Mouse (Mus musculus): ENCODE data around the gene Keap1. TPM values are rescaled to one million over a fixed set of nuclear protein-coding genes. Genes with fewer than 3 reads are reported as not detected.
"Not testable (repeated sequence)": the region's sequence is repeated elsewhere in the genome, so short reads cannot be mapped to it uniquely, and the experiment has no call there.

Keap1 gene
- total RNA-seq, 1 experiment from 2014 or later = 38.3 TPM

GRCm38 (mm10) chr9:21265000-21265561 is 25.9 kb upstream of the Keap1 start, which contains the start of gene Atg4d:
Gene Atg4d (plus strand): TSS chr9:21265293.
- ATAC-seq (replicated peaks; ENCODE audit: low read depth, poor library complexity, severe bottlenecking) = peak; percentile 95

- ATAC-seq (replicated peaks; ENCODE audit: low read depth, poor library complexity, severe bottlenecking) = no peak
Measured at GRCm38 (mm10) chr9:21264272-21264999, 25.3 kb upstream of the Keap1 start.

GRCm38 (mm10) chr9:21261831-21262230 is 22.7 kb upstream of the Keap1 start:
- no peak for ATAC-seq (replicated peaks; ENCODE audit: low read depth, poor library complexity, severe bottlenecking)

- ATAC-seq (replicated peaks; ENCODE audit: low read depth, poor library complexity, severe bottlenecking) = no peak
Measured at GRCm38 (mm10) chr9:21260491-21261040, 21.4 kb upstream of the Keap1 start.

DNA sequence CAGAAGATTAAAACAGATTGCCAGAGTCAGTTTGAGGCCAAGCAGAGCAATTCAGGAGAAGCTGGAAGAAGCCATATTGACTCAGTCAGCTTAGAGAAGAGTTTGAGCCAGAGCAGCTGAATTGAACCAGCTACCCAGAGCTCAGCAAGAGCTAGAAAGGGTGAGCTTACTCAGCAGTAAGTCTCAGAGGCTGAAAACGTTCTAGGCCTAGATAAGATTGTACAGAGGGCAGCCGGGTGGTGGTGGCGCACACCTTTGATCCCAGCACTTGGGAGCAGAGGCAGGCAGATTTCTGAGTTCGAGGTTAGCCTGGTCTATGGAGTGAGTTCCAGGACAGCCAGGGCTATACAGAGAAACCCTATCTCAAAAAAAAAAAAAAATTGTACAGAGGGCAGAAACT is 17.2 kb upstream of the Keap1 start:
- ATAC-seq (replicated peaks; ENCODE audit: low read depth, poor library complexity, severe bottlenecking) = not testable (repeated sequence)

DNA sequence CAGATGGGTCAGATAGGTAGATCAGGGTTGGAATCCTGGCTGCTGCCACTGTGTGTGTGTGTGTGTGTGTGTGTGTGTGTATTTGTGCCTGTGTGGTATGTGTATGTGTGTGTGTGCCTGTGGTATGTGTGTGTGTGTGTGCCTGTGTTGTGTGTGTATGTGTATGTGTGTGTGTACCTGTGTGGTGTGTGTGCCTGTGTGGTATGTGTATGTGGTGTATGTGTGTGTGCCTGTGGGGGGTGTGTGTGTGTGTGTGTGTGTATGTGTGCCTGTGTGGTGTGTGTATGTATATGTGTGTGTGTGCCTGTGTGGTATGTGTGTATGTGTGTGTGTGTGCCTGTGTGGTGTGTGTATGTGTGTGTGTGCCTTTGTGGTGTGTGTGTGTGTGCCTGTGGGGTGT is 15.5 kb upstream of the Keap1 start:
- no peak for ATAC-seq (replicated peaks; ENCODE audit: low read depth, poor library complexity, severe bottlenecking)

DNA sequence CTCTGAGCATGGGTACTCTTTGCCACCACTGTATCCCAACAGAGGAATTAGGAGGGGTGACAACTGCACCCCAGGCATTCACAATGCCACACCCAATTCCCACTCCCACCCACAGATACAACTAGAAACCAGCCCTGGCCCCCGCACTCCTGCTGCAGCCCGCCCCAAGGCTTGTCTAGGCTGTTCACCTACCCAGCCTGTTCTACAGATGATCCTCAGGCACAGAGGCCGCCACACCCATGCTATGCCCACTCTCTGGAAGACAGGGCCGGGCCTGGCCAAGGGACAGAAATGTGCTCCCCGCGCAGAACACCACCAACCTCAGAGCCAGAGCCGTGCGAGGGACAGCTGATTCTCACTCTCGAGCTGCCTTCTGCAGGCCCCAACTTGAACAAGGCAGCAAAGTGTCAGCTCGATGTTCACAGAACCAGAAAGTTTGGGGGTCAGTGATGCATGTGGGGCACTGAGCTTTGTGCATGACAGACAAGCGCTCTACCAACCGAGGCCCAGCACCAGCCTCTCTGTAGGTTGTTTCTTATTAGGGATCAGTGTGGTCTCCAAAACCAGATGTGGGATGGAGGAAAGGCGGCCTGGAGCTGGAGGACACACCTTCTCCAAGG is 12.1 kb upstream of the Keap1 start:
- no peak for ATAC-seq (replicated peaks; ENCODE audit: low read depth, poor library complexity, severe bottlenecking)

DNA sequence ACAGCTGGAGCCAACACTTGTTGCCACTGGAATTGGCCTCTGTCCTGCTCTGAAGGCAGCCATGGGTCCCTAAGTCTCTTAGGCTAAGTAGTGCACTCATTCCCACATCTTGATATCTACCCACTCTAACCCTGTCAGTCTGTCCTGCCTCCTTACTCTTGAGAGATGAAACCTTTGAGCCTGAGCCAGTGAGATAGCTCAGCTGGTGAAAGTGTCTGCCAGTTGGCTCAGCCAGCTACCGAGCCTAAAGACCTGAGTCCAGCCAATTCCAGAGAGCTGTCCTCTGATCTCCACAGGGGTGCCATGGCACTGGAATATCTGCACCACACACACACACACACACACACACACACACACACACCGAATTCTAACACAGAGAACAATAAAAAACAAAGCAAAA is 11.3 kb upstream of the Keap1 start:
- no peak for ATAC-seq (replicated peaks; ENCODE audit: low read depth, poor library complexity, severe bottlenecking)

DNA sequence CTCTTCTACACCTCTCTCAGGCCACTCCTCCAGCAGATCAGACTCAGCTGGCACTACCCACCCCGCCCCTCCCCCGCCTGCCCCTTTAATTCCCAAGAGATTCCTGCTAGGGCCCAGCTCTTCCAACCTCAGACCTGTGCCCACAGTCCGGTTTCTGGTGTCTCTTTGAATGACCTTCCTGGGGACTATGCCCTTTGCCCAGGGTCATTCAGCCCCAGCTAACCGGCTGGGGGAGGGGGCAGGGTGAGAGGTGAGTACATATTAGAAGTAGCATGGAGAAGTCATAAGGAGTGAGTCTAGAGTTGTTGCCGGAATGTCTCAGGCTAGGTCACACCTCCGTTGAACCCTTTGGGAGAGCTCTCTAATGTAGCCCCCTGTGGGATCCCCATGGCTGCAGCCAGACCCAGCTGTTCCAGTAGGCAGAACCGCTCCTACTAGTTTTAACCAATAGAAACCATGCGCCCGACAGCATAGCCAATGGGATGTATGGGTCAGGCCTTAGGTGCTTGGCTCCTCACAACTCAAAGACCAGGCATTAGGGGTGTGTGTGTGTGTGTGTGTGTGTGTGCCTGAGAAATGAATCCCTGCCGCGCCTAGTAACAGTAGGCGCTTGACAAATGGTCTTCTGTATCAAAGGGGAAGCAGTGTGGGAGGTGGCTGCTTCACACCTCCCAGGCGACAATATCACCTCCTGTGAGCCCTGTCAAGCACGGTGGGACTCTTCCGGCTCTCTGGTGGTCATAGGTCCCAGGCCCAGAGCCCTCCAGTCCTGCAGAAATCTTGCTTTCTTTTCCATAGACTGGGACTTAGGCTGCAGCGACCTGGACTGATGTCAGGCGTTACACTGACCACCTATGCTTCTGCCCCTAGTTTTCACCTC is 10.7 kb upstream of the Keap1 start:
- ATAC-seq (replicated peaks; ENCODE audit: low read depth, poor library complexity, severe bottlenecking) = peak; percentile 26; the same call in 1 of the 2 replicates

DNA sequence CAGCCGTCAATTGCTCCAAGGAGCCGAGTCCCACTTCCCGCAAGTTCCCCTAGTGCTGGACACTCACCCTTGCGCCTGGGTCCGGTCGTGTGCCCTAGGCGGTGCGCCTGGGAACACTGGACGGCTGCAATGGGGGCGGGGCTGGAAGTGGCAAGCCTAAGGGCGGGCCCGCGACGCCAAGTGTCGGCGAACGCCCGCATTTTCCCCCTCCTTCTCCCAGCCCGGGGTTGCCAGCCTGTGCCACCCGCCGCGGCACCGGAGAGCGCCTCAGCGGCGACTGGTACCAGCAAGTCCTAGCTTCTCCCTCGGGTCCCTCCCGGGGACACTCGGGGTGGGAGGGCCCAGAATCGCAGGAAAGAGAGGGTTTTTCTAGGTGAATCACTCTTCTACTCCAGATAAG is 9.2 kb upstream of the Keap1 start, which contains the start of gene S1pr5:
S1pr5 (minus strand) TSS at position 118 of the 400 bp plus-strand sequence.
- peak; percentile 37 for ATAC-seq (replicated peaks; ENCODE audit: low read depth, poor library complexity, severe bottlenecking)

DNA sequence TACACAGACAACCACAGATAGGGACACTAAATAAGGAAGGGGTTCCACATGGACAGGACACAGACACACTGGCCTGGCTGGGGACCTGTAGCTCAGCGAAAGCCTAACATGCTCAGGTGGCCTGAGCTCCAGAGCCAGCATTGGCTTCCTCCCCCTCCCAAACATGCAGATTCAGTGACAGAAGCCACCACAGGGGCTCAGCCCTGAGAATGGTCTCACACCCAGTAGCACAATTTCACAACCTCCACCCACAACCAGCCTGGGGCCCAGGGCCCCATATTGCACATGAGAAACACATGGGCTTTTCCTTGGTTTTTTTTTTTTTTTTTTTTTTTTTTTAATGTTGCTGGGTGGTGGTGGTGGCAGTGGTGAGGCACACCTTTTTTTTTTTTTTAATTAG is 7.2 kb upstream of the Keap1 start:
- no peak for ATAC-seq (replicated peaks; ENCODE audit: low read depth, poor library complexity, severe bottlenecking)

DNA sequence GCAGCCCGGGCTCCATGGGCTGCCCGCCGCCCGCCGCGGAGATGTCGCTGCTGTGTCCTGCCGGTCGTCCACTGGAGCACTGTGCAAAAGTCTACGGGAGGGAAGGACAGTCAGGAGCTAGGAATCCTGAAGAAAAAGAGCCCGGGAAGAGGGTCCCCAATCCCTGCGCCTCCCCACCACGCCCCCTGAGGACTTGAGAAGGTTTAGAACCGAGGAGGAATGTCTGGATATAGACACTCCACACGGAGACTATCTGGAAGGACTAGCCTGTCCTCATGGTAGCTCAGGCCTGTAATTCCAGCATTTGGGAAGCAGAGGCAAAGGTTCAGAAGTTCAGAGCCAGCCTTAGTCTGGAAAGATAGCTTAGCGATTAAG is 5.9 kb upstream of the Keap1 start:
- ATAC-seq (replicated peaks; ENCODE audit: low read depth, poor library complexity, severe bottlenecking) = no peak

DNA sequence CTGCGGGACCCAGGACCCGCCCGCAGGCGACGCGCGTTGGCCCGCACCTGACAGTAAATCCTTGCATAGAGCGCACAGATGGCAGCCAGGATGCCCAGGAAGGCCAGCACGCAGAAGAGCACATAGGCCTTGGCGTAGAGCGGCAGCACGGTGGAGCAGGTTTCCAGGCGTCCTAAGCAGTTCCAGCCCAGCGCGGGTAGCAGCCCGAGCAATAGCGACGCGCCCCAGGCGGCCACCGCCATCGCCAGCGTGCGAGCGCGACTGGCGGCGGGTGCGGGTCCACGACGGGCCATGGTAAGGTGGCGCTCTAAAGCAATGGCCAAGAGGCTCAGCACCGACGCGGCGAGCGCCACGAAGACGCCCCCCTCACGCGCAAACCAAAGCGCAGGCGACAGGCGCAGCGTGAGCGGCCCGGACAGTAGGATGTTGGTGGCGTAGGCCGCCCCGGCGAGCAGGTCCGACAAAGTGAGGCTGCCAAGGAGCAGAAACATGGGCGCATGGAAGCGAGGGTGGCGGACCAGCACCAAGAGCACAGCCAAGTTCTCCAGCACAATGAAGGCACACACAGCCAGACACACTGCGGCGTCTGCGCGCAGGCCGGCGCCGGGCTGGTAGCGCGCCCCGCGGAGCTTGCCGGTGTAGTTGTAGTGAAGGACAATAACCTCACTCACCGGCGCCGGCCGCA is 5.4 kb upstream of the Keap1 start:
- ATAC-seq (replicated peaks; ENCODE audit: low read depth, poor library complexity, severe bottlenecking) = no peak

DNA sequence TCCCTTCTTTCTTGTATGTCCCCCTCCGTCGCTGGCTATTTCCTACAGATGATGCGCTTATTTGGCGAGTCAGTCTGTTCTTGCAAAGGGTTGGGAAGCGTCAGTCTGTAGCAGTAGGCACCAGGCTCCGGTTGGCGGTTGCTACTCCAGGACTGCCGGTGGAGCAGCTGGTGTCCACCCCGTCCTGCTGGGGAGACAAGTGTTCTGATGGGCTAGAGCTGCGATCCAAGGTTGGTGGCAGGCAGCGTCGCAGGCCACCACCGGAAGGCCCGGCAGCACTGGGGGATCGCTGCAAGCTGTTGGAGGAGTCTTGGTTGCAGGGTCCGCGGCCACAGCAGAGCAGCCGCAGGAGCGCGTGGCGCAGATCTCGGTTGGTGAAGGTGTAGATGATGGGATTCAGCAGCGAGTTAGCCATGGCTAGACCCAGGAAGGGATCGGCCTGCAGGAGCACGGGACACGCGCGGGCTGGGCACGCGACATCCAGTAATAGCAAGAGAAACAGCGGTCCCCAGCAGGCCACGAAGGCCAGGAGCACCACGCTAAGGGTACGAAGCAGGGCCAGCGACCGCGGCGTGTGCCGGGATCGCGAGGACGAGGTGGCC is 4.8 kb upstream of the Keap1 start:
- ATAC-seq (replicated peaks; ENCODE audit: low read depth, poor library complexity, severe bottlenecking) = no peak

GRCm38 (mm10) chr9:21241343-21241742 is 2.2 kb upstream of the Keap1 start:
- peak; percentile 73 for ATAC-seq (replicated peaks; ENCODE audit: low read depth, poor library complexity, severe bottlenecking)

- no peak for ATAC-seq (replicated peaks; ENCODE audit: low read depth, poor library complexity, severe bottlenecking)
Measured at GRCm38 (mm10) chr9:21239465-21239848, 296 bp upstream of the Keap1 start.

GRCm38 (mm10) chr9:21238004-21238732 is 993 bp downstream of the Keap1 start:
- ATAC-seq (replicated peaks; ENCODE audit: low read depth, poor library complexity, severe bottlenecking) = no peak

DNA sequence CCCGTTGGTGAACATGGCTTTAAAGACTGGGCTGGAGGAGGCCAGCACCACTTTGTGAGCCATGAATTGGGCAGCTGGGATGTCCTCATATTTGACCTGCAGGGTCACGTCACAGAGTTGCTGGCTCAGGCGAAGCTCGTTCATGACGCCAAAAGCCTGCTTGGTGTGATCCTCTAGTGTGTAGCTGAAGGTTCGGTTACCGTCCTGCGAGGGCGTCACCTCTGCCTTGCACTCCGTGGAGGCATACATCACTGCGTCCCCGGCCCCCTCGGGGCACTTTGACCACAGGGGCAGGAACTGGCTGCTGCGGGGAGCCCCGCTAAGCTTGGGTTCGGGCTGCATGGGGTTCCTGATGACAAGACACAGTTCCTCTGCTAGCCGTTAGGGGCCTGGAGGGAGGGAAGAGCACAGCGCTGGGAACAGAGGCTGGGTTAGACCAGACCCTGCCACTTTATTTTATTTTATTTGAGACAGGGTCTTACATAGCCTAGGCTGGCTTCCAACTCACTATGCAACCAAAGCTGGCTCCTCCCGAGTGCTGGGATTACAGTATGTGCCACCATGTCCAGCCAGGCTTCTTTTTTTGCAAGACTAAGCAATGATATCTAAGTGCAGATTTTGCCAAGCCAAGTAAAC is 1.7 kb downstream of the Keap1 start:
- peak; percentile 64 for ATAC-seq (replicated peaks; ENCODE audit: low read depth, poor library complexity, severe bottlenecking)
